Mouse (Mus musculus): ENCODE measurements at regions not wholly inside any gene's neighbourhood (a gene's known extent, or its start where the extent isn't known, plus 50 kb on each side); places are given as distances from the start of the nearest gene placed in this dataset.
A peak's percentile ranks its signal among the peaks of the same experiment; 100 is the strongest.

GRCm38 (mm10) chr8:37134192-37134964 lies 141.0 kb downstream of the AI429214 start:
- no peak overlapping the region for H3K4me3 ChIP-seq (ENCODE audit: extremely low read depth, insufficient read depth, insufficient read length)
- no peaks in the 10 kb centered on the region for H3K4me1 ChIP-seq (ENCODE audit: control insufficient read depth, insufficient read depth, insufficient read length)
- TF ChIP-seq POLR2A (IDR thresholded peaks at IDR 0.05; ENCODE audit: low read depth, low read length) (no peak), CTCF (IDR thresholded peaks at IDR 0.05; ENCODE audit: extremely low read depth, insufficient read depth, insufficient read length, insufficient replicate concordance) (no peak)
- no peak for DNase-seq (ENCODE audit: low read depth in 1 of 2, low spot score in 2 of 2)
- WGBS, result 79% methylated on average over 8 of the region's 8 CpGs
- no peaks in the 10 kb centered on the region for H3K27me3 ChIP-seq (ENCODE audit: control insufficient read depth, insufficient read depth, low read length)
- no peak overlapping the region for H3K27ac ChIP-seq (ENCODE audit: insufficient read depth, low read length)
- H3K36me3 ChIP-seq (ENCODE audit: control insufficient read depth, insufficient read depth, low read length), result no peaks in the 10 kb centered on the region

- no peaks in the 10 kb centered on the region for H3K27me3 ChIP-seq (ENCODE audit: control insufficient read depth, insufficient read depth, low read length)
- no peaks in the 10 kb centered on the region for H3K4me1 ChIP-seq (ENCODE audit: control insufficient read depth, insufficient read depth, insufficient read length)
- no peak for DNase-seq (ENCODE audit: low read depth in 1 of 2, low spot score in 2 of 2)
- no peak overlapping the region for H3K27ac ChIP-seq (ENCODE audit: insufficient read depth, low read length)
- no peaks in the 10 kb centered on the region for H3K36me3 ChIP-seq (ENCODE audit: control insufficient read depth, insufficient read depth, low read length)
- TF ChIP-seq CTCF (IDR thresholded peaks at IDR 0.05; ENCODE audit: extremely low read depth, insufficient read depth, insufficient read length, insufficient replicate concordance) (no peak), POLR2A (IDR thresholded peaks at IDR 0.05; ENCODE audit: low read depth, low read length) (no peak)
- H3K4me3 ChIP-seq (ENCODE audit: extremely low read depth, insufficient read depth, insufficient read length), result no peak overlapping the region
- 73% methylated on average over 1 of the region's 1 CpGs for WGBS
Observed at GRCm38 (mm10) chr8:37150286-37150685, 156.9 kb downstream of the AI429214 start.

GRCm38 (mm10) chr8:37154361-37154760 lies 161.0 kb downstream of the AI429214 start:
- Histone ChIP-seq H3K4me1 (ENCODE audit: control insufficient read depth, insufficient read depth, insufficient read length) (no peaks in the 10 kb centered on the region), H3K27ac (ENCODE audit: insufficient read depth, low read length) (no peak overlapping the region), H3K4me3 (ENCODE audit: extremely low read depth, insufficient read depth, insufficient read length) (no peak overlapping the region), H3K27me3 (ENCODE audit: control insufficient read depth, insufficient read depth, low read length) (no peaks in the 10 kb centered on the region), H3K36me3 (ENCODE audit: control insufficient read depth, insufficient read depth, low read length) (no peaks in the 10 kb centered on the region)
- 89% methylated on average over 7 of the region's 7 CpGs for WGBS
- DNase-seq (ENCODE audit: low read depth in 1 of 2, low spot score in 2 of 2), result no peak
- no peak for TF ChIP-seq POLR2A (IDR thresholded peaks at IDR 0.05; ENCODE audit: low read depth, low read length)

GRCm38 (mm10) chr8:37154946-37155345 lies 161.5 kb downstream of the AI429214 start:
- H3K4me1 ChIP-seq (ENCODE audit: control insufficient read depth, insufficient read depth, insufficient read length), result no peaks in the 10 kb centered on the region
- no peaks in the 10 kb centered on the region for H3K36me3 ChIP-seq (ENCODE audit: control insufficient read depth, insufficient read depth, low read length)
- H3K27ac ChIP-seq (ENCODE audit: insufficient read depth, low read length), result no peak overlapping the region
- WGBS, result 87% methylated on average over 8 of the region's 8 CpGs
- DNase-seq (ENCODE audit: low read depth in 1 of 2, low spot score in 2 of 2), result no peak
- no peak overlapping the region for H3K4me3 ChIP-seq (ENCODE audit: extremely low read depth, insufficient read depth, insufficient read length)
- no peak for TF ChIP-seq CTCF (IDR thresholded peaks at IDR 0.05; ENCODE audit: extremely low read depth, insufficient read depth, insufficient read length, insufficient replicate concordance)
- TF ChIP-seq POLR2A (IDR thresholded peaks at IDR 0.05; ENCODE audit: low read depth, low read length), result no peak
- H3K27me3 ChIP-seq (ENCODE audit: control insufficient read depth, insufficient read depth, low read length), result no peaks in the 10 kb centered on the region

- no peak for DNase-seq (ENCODE audit: low read depth in 1 of 2, low spot score in 2 of 2)
- 11% methylated on average over 9 of the region's 9 CpGs for WGBS
- TF ChIP-seq CTCF (IDR thresholded peaks at IDR 0.05; ENCODE audit: extremely low read depth, insufficient read depth, insufficient read length, insufficient replicate concordance) (peak; percentile 11; the same call in 1 of the 2 replicates), POLR2A (IDR thresholded peaks at IDR 0.05; ENCODE audit: low read depth, low read length) (no peak)
Observed at GRCm38 (mm10) chr8:37159481-37159880, 166.1 kb downstream of the AI429214 start.

GRCm38 (mm10) chr8:37196859-37197258 lies 203.5 kb downstream of the AI429214 start:
- no peak for DNase-seq (ENCODE audit: low read depth in 1 of 2, low spot score in 2 of 2)
- H3K27ac ChIP-seq (ENCODE audit: insufficient read depth, low read length), result no peak overlapping the region
- no peaks in the 10 kb centered on the region for H3K36me3 ChIP-seq (ENCODE audit: control insufficient read depth, insufficient read depth, low read length)
- H3K27me3 ChIP-seq (ENCODE audit: control insufficient read depth, insufficient read depth, low read length), result no peaks in the 10 kb centered on the region
- no peaks in the 10 kb centered on the region for H3K4me1 ChIP-seq (ENCODE audit: control insufficient read depth, insufficient read depth, insufficient read length)
- WGBS, result 91% methylated on average over 1 of the region's 1 CpGs
- no peak overlapping the region for H3K4me3 ChIP-seq (ENCODE audit: extremely low read depth, insufficient read depth, insufficient read length)
- TF ChIP-seq POLR2A (IDR thresholded peaks at IDR 0.05; ENCODE audit: low read depth, low read length) (no peak), CTCF (IDR thresholded peaks at IDR 0.05; ENCODE audit: extremely low read depth, insufficient read depth, insufficient read length, insufficient replicate concordance) (no peak)

More at GRCm38 (mm10) chr8:37159481-37159880, 166.1 kb downstream of the AI429214 start:
- Histone ChIP-seq H3K27me3 (ENCODE audit: control insufficient read depth, insufficient read depth, low read length) (no peaks in the 10 kb centered on the region), H3K4me1 (ENCODE audit: control insufficient read depth, insufficient read depth, insufficient read length) (no peaks in the 10 kb centered on the region), H3K4me3 (ENCODE audit: extremely low read depth, insufficient read depth, insufficient read length) (no peak overlapping the region), H3K27ac (ENCODE audit: insufficient read depth, low read length) (no peak overlapping the region), H3K36me3 (ENCODE audit: control insufficient read depth, insufficient read depth, low read length) (no peaks in the 10 kb centered on the region)

GRCm38 (mm10) chr8:37215894-37216293 lies 222.5 kb downstream of the AI429214 start:
- no peaks in the 10 kb centered on the region for H3K36me3 ChIP-seq (ENCODE audit: control insufficient read depth, insufficient read depth, low read length)
- no peaks in the 10 kb centered on the region for H3K27me3 ChIP-seq (ENCODE audit: control insufficient read depth, insufficient read depth, low read length)
- no peaks in the 10 kb centered on the region for H3K4me1 ChIP-seq (ENCODE audit: control insufficient read depth, insufficient read depth, insufficient read length)
- no peak for TF ChIP-seq CTCF (IDR thresholded peaks at IDR 0.05; ENCODE audit: extremely low read depth, insufficient read depth, insufficient read length, insufficient replicate concordance)
- TF ChIP-seq POLR2A (IDR thresholded peaks at IDR 0.05; ENCODE audit: low read depth, low read length), result no peak
- WGBS, result 86% methylated on average over 4 of the region's 4 CpGs
- no peak overlapping the region for H3K4me3 ChIP-seq (ENCODE audit: extremely low read depth, insufficient read depth, insufficient read length)
- no peak for DNase-seq (ENCODE audit: low read depth in 1 of 2, low spot score in 2 of 2)
- no peak overlapping the region for H3K27ac ChIP-seq (ENCODE audit: insufficient read depth, low read length)
